8 mouse cellular contexts compared by ENCODE assay signal in the genomic region with DNA sequence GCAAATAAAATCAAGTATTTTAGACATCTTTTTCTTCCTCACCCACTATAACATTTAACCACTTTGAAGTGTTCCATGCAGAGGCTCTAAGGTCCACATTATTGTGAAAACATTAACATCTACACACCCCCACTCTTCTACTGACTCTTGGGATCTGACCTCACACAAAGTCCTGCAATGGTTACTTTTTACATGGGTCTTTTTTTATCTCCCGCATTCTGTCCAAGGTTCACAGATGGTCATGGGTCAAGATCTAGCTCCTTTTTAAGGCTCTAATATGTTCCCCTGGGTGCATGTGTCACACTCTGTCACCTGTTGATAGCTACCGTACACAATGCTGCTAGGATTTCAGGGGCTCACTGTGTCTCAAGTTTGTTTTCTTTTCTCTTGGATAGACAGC.
"Had no signal": no experiment of that assay in that cellular context is flagged by ENCODE, and none has a peak within 500 bp of the region (broad histone marks: within the 10 kb centered on the region; RNA-seq: fewer than 3 reads in every experiment).

No protein-coding gene starts in this region.

- DNase-seq: layer of hippocampus, adult 9-11 months; liver; lung, adult 2 months; lung, postnatal 14 days; lung, postnatal 4 days; midbrain, embryonic 14.5 days; thymus, adult 18-20 months; thymus, postnatal 36 days had no signal
